Mouse (Mus musculus) liver, embryonic 16.5 days (tissue): Measurements from ENCODE around the gene Trappc10. TPM values are rescaled to one million over a fixed set of nuclear protein-coding genes. Genes with fewer than 3 reads are reported as not detected.

Experiments
- ATAC-seq: fragments of 200-750 bp; cut with Nextera tagmentation; 2 replicates; pipeline ENCODE4 v1.8.0; 2017; ENCODE audit warnings: low read depth, mild to moderate bottlenecking, moderate number of reproducible peaks, moderate library complexity
- H3K27ac ChIP-seq: fragments of 300-500 bp; sonication (generic); 2 replicates; pipeline ENCODE4 v1.5.1; 2014; ENCODE audit warnings: mild to moderate bottlenecking, low read length
- H3K27me3 ChIP-seq: fragments of 300-500 bp; sonication (generic); 2 replicates; pipeline ENCODE4 v1.6.1; 2014; ENCODE audit warnings: low read depth, low read length, mixed read lengths; ENCODE audit not compliant: control insufficient read depth, insufficient read depth
- H3K36me3 ChIP-seq: fragments of 300-500 bp; sonication (generic); 2 replicates; pipeline ENCODE4 v1.6.1; 2014; ENCODE audit warnings: mild to moderate bottlenecking; ENCODE audit not compliant: control insufficient read depth, insufficient read depth
- H3K4me1 ChIP-seq: fragments of 300-500 bp; sonication (generic); 2 replicates; pipeline ENCODE4 v1.6.1; 2014; ENCODE audit warnings: low read depth, low read length, mixed read lengths; ENCODE audit not compliant: control insufficient read depth
- H3K4me2 ChIP-seq: fragments of 300-500 bp; sonication (generic); 2 replicates; pipeline ENCODE4 v1.6.1; 2014; ENCODE audit warnings: low read depth, low read length, mixed read lengths
- H3K4me3 ChIP-seq: fragments of 300-500 bp; sonication (generic); 2 replicates; pipeline ENCODE4 v1.5.1; 2014; ENCODE audit warnings: low read depth, mild to moderate bottlenecking, low read length
- H3K9ac ChIP-seq: fragments of 300-500 bp; sonication (generic); 2 replicates; pipeline ENCODE4 v1.6.1; 2014; ENCODE audit warnings: low read depth, low read length
- H3K9me3 ChIP-seq: fragments of 300-500 bp; sonication (generic); replicated peaks from 2 replicates; pipeline ENCODE4 v1.6.1; 2016; ENCODE audit warnings: low read length; ENCODE audit not compliant: control insufficient read depth
- WGBS: fragments of 180-500 bp; shearing (Covaris S2); extraction: QIAGEN DNeasy Blood & Tissue Kit; methylation state at CpG from one replicate; pipeline ENCODE4 v1.1.7; 2014; ENCODE audit not compliant: insufficient replicate concordance; 5-methylcytosine and 5-hydroxymethylcytosine counted together
- polyA plus RNA-seq: library from polyadenylated mRNA; unstranded; fragments of >200 nt; fragmentation: Nextera tagmentation; extraction: Ambion mirVana; gene quantifications from 2 replicates; pipeline ENCODE4 v1.2.1, GENCODE M21; 2015

The Trappc10 gene
- polyA plus RNA-seq, 1 experiment from 2014 or later, result 5.9 TPM

DNA sequence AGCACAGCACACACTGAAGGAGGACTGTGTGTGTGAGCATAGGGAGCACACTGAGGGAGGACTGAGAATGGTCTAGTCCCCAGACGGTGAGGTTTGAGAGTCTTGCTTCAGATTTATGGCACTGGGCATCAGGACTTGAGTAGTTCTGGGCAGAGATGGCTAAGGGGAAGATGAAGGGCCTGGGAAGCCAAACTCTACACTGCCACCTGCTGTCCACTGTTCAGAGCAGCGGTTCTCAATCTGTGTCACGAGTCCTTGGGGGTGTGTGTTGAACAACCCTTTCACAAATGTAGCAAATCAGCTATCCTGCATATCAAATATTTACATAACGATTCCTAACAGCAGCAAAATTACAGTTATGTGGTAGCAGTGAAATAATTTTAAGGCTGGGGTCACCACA, 80.5 kb downstream of the Trappc10 start:
- no peak for ATAC-seq
- H3K9ac ChIP-seq, result no peak overlapping the region
- no peak overlapping the region for H3K4me3 ChIP-seq
- peaks cover 2% of the 10 kb centered on the region; the same call in 1 of the 2 replicates for H3K36me3 ChIP-seq
- H3K27me3 ChIP-seq, result no peaks in the 10 kb centered on the region
- no peaks in the 10 kb centered on the region for H3K9me3 ChIP-seq
- no peak overlapping the region for H3K4me2 ChIP-seq
- H3K27ac ChIP-seq, result no peak overlapping the region
- peaks cover 14% of the 10 kb centered on the region for H3K4me1 ChIP-seq
- 25% methylated on average over 4 of the region's 4 CpGs for WGBS

DNA sequence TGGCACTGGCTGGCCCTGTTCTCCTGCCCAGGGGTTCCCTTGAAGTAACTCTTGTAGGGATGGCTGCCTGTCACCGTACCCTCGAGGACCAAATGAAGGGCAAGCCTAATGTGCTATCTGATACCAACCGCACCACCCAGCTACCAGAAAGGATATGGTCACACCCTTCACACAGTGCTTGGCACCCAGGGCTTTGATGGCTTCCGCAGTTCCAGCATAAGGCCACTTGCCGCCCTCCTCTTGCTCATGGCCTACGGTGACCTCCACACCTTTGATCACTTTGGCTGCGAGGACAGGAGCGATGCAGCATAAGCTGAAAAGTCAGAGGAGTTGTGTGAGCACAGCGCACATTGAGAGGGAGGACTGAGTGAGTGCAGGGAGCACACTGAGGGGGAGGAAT, 81.2 kb downstream of the Trappc10 start:
- Histone ChIP-seq H3K4me2 (no peak overlapping the region), H3K9ac (no peak overlapping the region), H3K27ac (no peak overlapping the region), H3K4me3 (no peak overlapping the region), H3K9me3 (no peaks in the 10 kb centered on the region), H3K27me3 (no peaks in the 10 kb centered on the region), H3K36me3 (peaks cover 2% of the 10 kb centered on the region; the same call in 1 of the 2 replicates), H3K4me1 (peaks cover 8% of the 10 kb centered on the region)
- 78% methylated on average over 9 of the region's 9 CpGs for WGBS
- ATAC-seq, result no peak

DNA sequence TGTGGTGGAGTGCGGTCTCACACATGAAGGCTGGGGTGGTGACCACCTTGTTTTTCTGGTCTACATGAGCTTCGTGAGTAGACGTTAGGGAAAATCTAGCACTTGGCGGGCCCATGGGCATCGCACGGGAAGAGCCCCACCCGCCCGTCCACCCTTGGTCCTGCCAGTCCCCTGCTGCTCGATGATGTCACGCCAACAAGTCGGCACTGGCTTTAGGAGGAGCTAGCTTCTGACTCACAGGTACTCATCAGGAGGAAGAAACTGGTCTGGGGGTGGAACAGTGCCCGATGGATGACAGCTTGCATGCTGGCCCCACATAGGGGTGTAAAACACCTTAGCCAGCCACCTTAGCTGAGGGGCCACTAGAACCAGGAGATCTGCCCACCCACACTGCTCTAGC, 81.8 kb downstream of the Trappc10 start:
- no peak for ATAC-seq
- whole genome bisulfite sequencing, result 88% methylated on average over 12 of the region's 12 CpGs
- H3K9ac ChIP-seq, result no peak overlapping the region
- no peaks in the 10 kb centered on the region for H3K9me3 ChIP-seq
- H3K27me3 ChIP-seq, result no peaks in the 10 kb centered on the region
- H3K4me1 ChIP-seq, result peaks cover 8% of the 10 kb centered on the region
- no peak overlapping the region for H3K4me3 ChIP-seq
- H3K4me2 ChIP-seq, result no peak overlapping the region
- H3K27ac ChIP-seq, result no peak overlapping the region
- peaks cover 2% of the 10 kb centered on the region; the same call in 1 of the 2 replicates for H3K36me3 ChIP-seq

DNA sequence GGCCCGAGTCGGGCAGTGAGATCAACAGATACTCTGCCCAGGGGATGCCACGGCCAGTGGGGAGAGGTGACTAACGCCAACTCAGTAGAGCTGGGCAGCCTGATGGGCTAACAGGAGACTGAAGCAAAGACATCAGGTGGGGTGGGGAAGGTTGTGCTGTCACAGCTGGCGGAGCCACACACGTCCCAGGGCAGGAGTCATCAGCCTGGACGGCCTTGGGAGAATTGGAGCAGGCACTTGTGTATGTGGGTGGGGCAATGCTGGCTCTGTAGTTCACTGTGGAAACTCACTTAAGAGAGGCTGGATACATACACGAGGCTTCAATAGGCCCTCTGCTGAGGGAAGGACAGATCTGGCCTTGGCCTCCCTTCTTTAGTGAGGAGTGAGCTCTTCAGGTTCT, 83.3 kb downstream of the Trappc10 start:
- no peak overlapping the region for H3K4me3 ChIP-seq
- 51% methylated on average over 8 of the region's 8 CpGs for WGBS
- no peaks in the 10 kb centered on the region for H3K9me3 ChIP-seq
- no peak overlapping the region for H3K9ac ChIP-seq
- peaks cover 10% of the 10 kb centered on the region for H3K4me1 ChIP-seq
- no peak overlapping the region for H3K4me2 ChIP-seq
- ATAC-seq, result no peak
- no peak overlapping the region for H3K27ac ChIP-seq
- no peaks in the 10 kb centered on the region for H3K36me3 ChIP-seq
- H3K27me3 ChIP-seq, result no peaks in the 10 kb centered on the region

DNA sequence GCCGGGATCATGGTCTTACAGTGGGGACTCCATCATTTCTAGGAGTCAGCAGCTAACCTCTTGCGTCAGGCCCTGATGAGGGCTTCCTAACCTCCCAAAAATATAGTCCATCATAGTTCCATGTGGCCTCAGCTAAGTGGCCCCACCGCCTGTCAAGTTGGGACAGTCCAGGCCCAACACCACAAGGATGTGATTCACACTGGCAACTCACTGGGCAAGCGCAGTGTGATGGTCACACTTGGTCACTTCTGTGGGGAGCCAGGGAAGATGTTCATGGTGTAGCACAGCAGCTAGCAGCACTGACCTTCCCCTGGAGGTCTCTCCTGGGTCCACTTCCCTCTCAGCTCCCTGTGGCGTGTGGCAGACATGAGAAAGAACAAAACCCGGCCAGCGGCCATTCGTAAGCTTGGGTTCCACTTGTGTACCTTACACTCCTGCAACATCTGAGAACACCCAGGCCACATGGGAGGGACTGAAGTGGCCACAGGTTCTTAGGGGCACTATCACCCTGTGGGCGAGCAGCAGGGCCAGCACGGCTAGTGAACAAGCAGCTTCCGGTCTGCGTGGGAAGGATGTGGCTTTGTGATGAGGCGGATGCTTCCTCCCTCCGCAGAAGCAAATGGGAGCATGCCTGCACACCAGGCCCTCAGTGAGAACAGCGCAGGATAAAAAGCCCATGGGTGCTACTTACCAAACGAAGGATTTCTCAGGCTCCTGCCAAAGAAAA, 83.9 kb downstream of the Trappc10 start:
- H3K4me3 ChIP-seq, result no peak overlapping the region
- no peak overlapping the region for H3K9ac ChIP-seq
- H3K27me3 ChIP-seq, result no peaks in the 10 kb centered on the region
- H3K27ac ChIP-seq, result no peak overlapping the region
- no peak for ATAC-seq
- H3K4me2 ChIP-seq, result no peak overlapping the region
- 53% methylated on average over 16 of the region's 16 CpGs for WGBS
- no peaks in the 10 kb centered on the region for H3K36me3 ChIP-seq
- peaks cover 10% of the 10 kb centered on the region for H3K4me1 ChIP-seq
- H3K9me3 ChIP-seq, result no peaks in the 10 kb centered on the region

DNA sequence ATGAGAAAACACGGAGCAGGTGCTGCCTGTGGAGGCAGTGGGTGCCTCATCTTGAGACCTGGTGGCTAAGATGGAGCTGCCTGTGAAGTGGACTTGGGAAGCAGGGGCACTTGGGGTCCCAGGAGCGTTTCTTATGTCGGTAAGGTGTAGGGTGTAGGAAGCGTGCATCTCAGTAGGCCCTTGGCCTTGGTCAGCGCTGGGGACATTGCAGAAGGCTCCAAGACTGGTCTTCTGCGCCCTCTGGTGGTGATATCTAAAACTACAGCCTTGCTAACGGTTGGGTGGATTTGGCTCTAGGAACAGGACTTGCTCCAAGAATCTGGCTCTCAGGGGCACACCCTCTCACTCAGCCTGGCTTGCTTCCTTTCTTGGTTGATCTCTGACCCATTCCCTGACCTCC, 84.5 kb downstream of the Trappc10 start:
- Histone ChIP-seq H3K9ac (no peak overlapping the region; the same call in 1 of the 2 replicates), H3K4me2 (peak overlapping the region; percentile 69), H3K36me3 (no peaks in the 10 kb centered on the region), H3K9me3 (no peaks in the 10 kb centered on the region), H3K27me3 (no peaks in the 10 kb centered on the region), H3K4me1 (peaks cover 10% of the 10 kb centered on the region), H3K4me3 (peak overlapping the region; percentile 47; the same call in 1 of the 2 replicates), H3K27ac (no peak overlapping the region)
- peak; percentile 67 for ATAC-seq
- WGBS, result 2% methylated on average over 7 of the region's 7 CpGs

DNA sequence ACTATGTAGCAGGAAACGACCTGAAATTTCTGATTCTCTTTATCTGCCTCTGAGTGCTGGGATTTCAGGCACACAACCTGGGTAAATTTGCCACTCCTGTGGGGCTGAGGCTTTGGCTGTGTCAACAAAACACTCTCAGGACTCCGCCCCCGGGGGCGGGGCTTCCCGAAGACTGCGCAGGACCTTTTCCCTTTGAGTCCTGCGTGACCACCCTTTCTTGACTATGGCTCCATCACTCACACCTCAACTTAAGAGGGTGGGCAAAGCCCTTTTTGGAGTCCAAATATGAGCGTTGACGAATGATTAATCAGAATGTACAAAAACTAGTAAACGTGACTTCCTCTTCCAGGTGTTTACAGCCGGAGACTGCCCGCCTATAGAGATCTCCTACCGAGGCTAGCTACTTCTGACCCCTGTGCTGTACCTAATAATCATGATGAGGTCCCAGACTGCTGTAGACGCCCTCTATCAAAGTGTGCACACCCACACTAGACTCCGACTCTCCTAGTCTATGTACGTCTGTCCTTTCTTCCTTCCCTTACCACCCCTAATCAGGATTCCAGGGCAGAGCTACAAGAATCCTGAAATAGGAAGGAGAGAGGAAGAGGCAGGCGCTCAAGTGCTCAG, 85.1 kb downstream of the Trappc10 start:
- H3K27me3 ChIP-seq, result no peaks in the 10 kb centered on the region
- H3K4me2 ChIP-seq, result peak overlapping the region; percentile 69
- peak overlapping the region; percentile 34 for H3K9ac ChIP-seq
- no peaks in the 10 kb centered on the region for H3K36me3 ChIP-seq
- peak overlapping the region; percentile 47 for H3K4me3 ChIP-seq
- peak overlapping the region; percentile 38; the same call in 1 of the 2 replicates for H3K27ac ChIP-seq
- ATAC-seq, result peak; percentile 67
- H3K4me1 ChIP-seq, result peaks cover 10% of the 10 kb centered on the region
- H3K9me3 ChIP-seq, result no peaks in the 10 kb centered on the region
- 9% methylated on average over 17 of the region's 17 CpGs for WGBS

DNA sequence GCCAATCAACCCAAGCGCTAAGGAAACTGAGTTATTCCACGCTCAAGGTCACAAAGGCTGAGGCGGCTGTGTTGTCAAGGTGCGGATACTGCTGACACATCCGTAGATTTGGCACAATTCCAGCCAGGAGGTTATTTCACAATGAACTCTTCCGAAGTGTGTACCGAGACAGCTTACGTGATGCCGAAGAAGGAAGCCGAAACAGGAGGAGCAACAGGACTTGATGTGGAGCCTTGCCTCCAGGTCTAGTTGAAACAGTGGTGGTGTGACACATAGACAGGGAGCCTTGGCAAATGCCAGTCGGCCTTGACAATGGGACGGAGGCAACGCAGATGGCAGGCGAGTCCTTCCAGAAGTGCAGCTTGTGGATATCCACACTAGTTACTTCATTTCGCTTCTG, 86.4 kb downstream of the Trappc10 start:
- Histone ChIP-seq H3K9ac (no peak overlapping the region), H3K36me3 (no peaks in the 10 kb centered on the region), H3K9me3 (no peaks in the 10 kb centered on the region), H3K4me3 (no peak overlapping the region), H3K27me3 (no peaks in the 10 kb centered on the region), H3K27ac (no peak overlapping the region), H3K4me1 (peaks cover 10% of the 10 kb centered on the region), H3K4me2 (no peak overlapping the region)
- no peak for ATAC-seq
- WGBS, result 75% methylated on average over 15 of the region's 15 CpGs

DNA sequence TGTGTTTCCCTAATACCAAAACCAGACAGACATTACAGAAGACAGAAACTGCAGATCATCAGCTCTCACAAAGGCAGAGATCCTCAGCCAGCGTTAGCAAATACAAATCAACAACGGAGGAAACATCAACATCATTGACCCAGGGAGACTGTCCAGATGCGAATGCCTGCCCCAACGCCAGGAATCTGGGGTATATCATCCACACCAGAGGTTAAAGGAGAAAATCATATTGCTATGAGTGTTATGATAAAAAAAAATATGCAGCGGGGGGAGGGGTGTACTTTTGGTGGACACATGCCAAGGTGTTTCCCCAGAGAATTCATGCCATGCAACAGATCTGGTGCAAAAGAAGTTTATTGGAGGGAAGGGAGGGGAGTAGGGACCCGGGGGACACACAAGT, 87.5 kb downstream of the Trappc10 start:
- Histone ChIP-seq H3K27me3 (no peaks in the 10 kb centered on the region), H3K27ac (no peak overlapping the region), H3K4me2 (no peak overlapping the region), H3K9me3 (no peaks in the 10 kb centered on the region), H3K4me3 (no peak overlapping the region), H3K4me1 (peaks cover 10% of the 10 kb centered on the region), H3K9ac (no peak overlapping the region), H3K36me3 (no peaks in the 10 kb centered on the region)
- no peak for ATAC-seq
- 57% methylated on average over 6 of the region's 6 CpGs for WGBS
